Mouse (Mus musculus): Measurements from ENCODE around the gene Tmem200a.

DNA sequence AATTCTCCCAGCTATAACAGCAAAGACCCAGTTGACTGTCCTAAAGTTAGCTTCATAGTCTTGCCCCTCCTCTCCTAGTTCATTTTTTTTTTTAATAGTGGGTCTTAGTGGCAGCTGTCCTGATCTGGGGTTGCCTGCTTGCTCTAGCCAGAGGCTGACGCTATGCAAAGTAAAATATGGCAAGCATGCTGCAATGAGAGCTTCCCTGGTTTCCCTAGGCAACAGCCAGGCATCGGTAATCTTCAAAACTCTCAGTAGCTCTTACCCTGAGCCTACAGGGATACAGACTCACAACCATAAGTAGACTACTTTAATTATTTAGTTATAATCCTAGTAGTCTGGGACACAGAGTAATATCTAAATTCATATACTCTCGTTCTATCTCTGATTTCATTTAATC, 202.0 kb downstream of the Tmem200a start:
- TF ChIP-seq POLR2A (IDR thresholded peaks at IDR 0.05; ENCODE audit: borderline replicate concordance, extremely low read depth, low read depth, low read length) = no peak
- TF ChIP-seq CTCF (IDR thresholded peaks at IDR 0.05; ENCODE audit: insufficient read depth, low read length) = no peak

All from lung, adult 2 months (tissue).